Mouse (Mus musculus) embryonic facial prominence, embryonic 11.5 days (tissue): Measurements from ENCODE around the gene Mtus2. TPM values are rescaled to one million over a fixed set of nuclear protein-coding genes. Genes with fewer than 3 reads are reported as not detected.
A peak's percentile ranks its signal among the peaks of the same experiment; 100 is the strongest.

ENCODE experiments used
- ATAC-seq: fragments of 200-750 bp; cut with Nextera tagmentation; replicated peaks from 2 replicates; pipeline ENCODE4 v1.8.0; 2017; ENCODE audit warnings: low read depth; ENCODE audit not compliant: insufficient number of reproducible peaks, low FRiP score, low TSS enrichment
- DNase-seq: peaks from one replicate; pipeline ENCODE4 v3.0.0-alpha.2; 2015; ENCODE audit warnings: low spot score
- H3K27ac ChIP-seq: fragments of 300-500 bp; sonication (generic); replicated peaks from 2 replicates; pipeline ENCODE4 v1.5.1; 2014; ENCODE audit warnings: mild to moderate bottlenecking, low read depth, low read length, control low read depth
- H3K27me3 ChIP-seq: fragments of 300-500 bp; sonication (generic); 2 replicates; pipeline ENCODE4 v1.6.1; 2014; ENCODE audit warnings: mild to moderate bottlenecking, low read length, moderate library complexity, mixed read lengths; ENCODE audit not compliant: control insufficient read depth, insufficient read depth
- H3K36me3 ChIP-seq: fragments of 300-500 bp; sonication (generic); replicated peaks from 2 replicates; pipeline ENCODE4 v1.6.1; 2014; ENCODE audit warnings: low read depth, mild to moderate bottlenecking, low read length, moderate library complexity, mixed read lengths; ENCODE audit not compliant: control insufficient read depth, insufficient read depth
- H3K4me1 ChIP-seq: fragments of 300-500 bp; sonication (generic); 2 replicates; pipeline ENCODE4 v1.6.1; 2014; ENCODE audit warnings: low read length, mixed read lengths; ENCODE audit not compliant: control insufficient read depth, insufficient read depth
- H3K4me2 ChIP-seq: fragments of 300-500 bp; sonication (generic); 2 replicates; pipeline ENCODE4 v1.6.1; 2014; ENCODE audit warnings: low read depth, mild to moderate bottlenecking, control low read depth, low read length, moderate library complexity
- H3K4me3 ChIP-seq: fragments of 300-500 bp; sonication (generic); 2 replicates; pipeline ENCODE4 v1.5.1; 2014; ENCODE audit warnings: low read depth, low read length, control low read depth
- H3K9ac ChIP-seq: fragments of 300-500 bp; sonication (generic); replicated peaks from 2 replicates; pipeline ENCODE4 v1.6.1; 2014; ENCODE audit warnings: mild to moderate bottlenecking, control low read depth, low read length
- H3K9me3 ChIP-seq: fragments of 300-500 bp; sonication (generic); replicated peaks from 2 replicates; pipeline ENCODE4 v1.6.1; 2016; ENCODE audit warnings: mild to moderate bottlenecking, low read length, inconsistent platforms, mixed read lengths; ENCODE audit not compliant: control insufficient read depth
- WGBS: fragments of 180-500 bp; shearing (Covaris S2); extraction: QIAGEN DNeasy Blood & Tissue Kit; methylation state at CpG from one replicate; pipeline ENCODE4 v1.1.7; 2014; 5-methylcytosine and 5-hydroxymethylcytosine counted together
- polyA plus RNA-seq: library from polyadenylated mRNA; unstranded; fragments of >200 nt; fragmentation: Nextera tagmentation; extraction: Ambion mirVana; gene quantifications from 2 replicates; pipeline ENCODE4 v1.2.1, GENCODE M21; 2014

The Mtus2 gene
- polyA plus RNA-seq, 1 experiment from 2014 or later: 10.6 TPM

DNA sequence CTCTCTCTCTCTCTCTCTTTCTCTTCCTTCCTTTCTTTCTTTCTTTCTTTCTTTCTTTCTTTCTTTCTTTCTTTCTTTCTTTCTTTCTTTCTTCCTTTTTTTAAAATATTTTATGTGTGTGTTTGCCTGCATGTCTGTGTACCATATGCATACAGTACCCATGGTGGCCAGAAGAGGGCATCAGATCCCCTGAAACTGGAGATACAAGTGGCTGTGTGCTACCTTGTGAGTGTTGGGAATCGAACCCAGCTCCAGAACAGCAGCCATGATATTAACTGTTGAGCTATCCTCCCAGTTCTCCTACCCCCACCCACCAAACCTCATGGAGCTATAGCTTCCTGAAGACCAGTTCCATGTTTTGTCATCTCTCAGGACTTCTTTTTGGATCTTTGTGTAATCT is 3.7 kb downstream of the Mtus2 start:
- no peak for ATAC-seq
- WGBS: 74% methylated on average over 1 of the region's 1 CpGs

DNA sequence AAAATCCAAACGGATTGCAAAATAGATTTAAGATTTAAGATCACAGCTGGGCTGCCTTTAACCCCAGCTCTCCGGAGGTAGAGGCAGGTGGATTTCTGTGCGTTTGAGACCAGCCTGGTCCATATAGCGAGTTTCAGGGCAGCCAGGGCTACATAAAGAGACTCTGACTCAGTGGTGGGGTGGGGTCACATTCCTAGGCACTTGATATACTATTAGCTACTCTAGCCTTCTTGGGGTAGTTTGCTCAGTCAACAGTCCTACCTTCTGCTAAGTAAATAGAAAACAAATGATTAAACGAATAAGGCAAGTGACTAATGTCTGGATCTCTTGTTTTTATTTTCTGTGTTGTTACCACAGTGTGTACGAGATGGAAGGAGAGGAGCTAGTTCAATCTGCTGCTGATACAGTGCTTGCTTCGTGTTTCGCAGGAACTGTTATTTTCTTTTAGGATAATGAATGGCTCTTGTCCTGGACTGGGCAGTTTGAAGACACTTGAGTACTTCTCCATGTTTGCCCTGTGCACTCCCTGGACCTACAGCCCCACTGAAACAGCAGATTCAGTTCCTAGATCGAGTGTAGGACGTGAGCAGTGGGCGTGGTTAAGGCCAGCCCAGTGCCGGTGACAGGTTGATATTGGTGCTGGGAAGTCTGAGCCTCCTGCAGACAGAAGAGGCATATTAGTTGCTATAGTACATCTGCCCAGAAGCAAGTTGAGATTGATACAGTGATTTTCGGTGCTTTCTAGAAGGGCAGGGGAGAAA is 6.9 kb downstream of the Mtus2 start:
- Histone ChIP-seq H3K27ac (no peak overlapping the region), H3K27me3 (peaks cover 2% of the 10 kb centered on the region; the same call in 1 of the 2 replicates), H3K9ac (no peak overlapping the region), H3K9me3 (no peaks in the 10 kb centered on the region), H3K4me3 (no peak overlapping the region), H3K4me2 (no peak overlapping the region), H3K4me1 (no peaks in the 10 kb centered on the region), H3K36me3 (no peaks in the 10 kb centered on the region)
- ATAC-seq (no peak), DNase-seq (no peak)
- 68% methylated on average over 13 of the region's 13 CpGs for WGBS

More for the DNA sequence above, 3.7 kb downstream of the Mtus2 start:
- Histone ChIP-seq H3K36me3 (no peaks in the 10 kb centered on the region), H3K9me3 (no peaks in the 10 kb centered on the region), H3K9ac (no peak overlapping the region), H3K4me2 (no peak overlapping the region), H3K4me3 (no peak overlapping the region), H3K27me3 (peaks cover 24% of the 10 kb centered on the region), H3K4me1 (no peaks in the 10 kb centered on the region), H3K27ac (no peak overlapping the region)
- DNase-seq: no peak

DNA sequence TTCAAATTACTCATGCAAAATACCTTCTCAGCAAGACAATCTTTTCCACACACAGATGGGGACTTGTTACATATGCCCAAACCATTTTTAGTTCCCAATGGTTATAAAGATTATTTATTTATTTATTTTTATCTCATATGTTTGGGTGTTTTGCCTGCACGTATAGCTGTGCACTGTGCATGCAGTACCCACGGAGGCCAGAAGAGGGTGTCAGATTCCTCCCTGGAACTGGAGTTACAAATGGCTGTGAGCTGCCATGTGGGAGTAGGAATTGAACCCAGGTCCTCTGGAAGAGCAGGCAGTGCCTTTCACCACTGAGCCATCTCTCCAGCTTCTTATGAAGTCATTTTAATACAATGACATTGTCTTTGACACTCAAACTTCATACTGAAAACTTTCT is 7.7 kb downstream of the Mtus2 start:
- 52% methylated on average over 2 of the region's 2 CpGs for WGBS
- DNase-seq (peak; percentile 38), ATAC-seq (no peak)
- no peaks in the 10 kb centered on the region for H3K9me3 ChIP-seq
- H3K36me3 ChIP-seq: no peaks in the 10 kb centered on the region
- H3K27ac ChIP-seq: no peak overlapping the region
- no peaks in the 10 kb centered on the region for H3K4me1 ChIP-seq
- no peak overlapping the region for H3K4me2 ChIP-seq
- no peaks in the 10 kb centered on the region for H3K27me3 ChIP-seq
- no peak overlapping the region for H3K9ac ChIP-seq
- no peak overlapping the region for H3K4me3 ChIP-seq

DNA sequence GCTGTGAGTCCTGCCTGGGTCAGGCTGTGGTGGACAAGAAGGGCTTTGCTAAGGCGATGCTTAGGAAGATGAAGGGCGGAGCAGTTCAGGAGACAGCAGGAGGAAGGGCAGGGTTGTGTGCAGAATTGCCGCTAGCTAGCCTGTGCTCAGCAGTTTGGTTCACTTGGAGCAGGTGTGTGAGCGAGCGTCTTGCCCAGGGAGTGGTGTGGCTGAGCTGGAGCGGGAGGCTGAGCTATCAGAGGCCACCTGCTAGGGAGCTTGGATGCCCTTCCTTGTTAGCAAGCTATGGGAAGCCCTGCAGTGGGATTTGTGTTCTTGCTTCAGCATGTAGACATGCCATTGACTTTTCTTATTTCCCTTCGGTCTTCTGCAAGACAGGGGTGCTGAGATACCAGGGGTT is 9.5 kb downstream of the Mtus2 start:
- Histone ChIP-seq H3K4me2 (no peak overlapping the region), H3K27me3 (no peaks in the 10 kb centered on the region), H3K27ac (no peak overlapping the region), H3K36me3 (no peaks in the 10 kb centered on the region), H3K9ac (no peak overlapping the region), H3K4me1 (no peaks in the 10 kb centered on the region), H3K4me3 (no peak overlapping the region), H3K9me3 (no peaks in the 10 kb centered on the region)
- DNase-seq (no peak), ATAC-seq (no peak)
- WGBS: 81% methylated on average over 7 of the region's 7 CpGs

DNA sequence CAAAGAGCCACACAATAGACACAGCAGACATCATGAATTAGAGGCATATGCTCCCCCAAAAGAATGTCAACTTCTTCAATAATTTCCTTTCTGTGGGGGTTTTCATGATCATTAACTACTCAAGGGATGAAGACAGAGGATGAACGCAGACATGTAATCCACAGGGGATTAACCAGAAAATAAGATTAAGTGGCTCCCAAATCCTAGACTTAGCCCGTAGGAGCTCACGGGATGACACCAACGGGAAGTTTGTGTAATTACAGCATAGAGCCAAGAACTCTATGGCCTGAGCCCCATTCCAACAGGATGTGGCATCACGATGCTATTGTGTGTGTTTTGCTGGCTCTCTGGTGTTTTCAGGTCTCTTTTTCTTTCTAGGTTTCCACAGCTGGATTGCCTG is 12.4 kb downstream of the Mtus2 start:
- no peak for ATAC-seq
- Histone ChIP-seq H3K9ac (no peak overlapping the region), H3K4me3 (no peak overlapping the region), H3K4me1 (no peaks in the 10 kb centered on the region), H3K4me2 (no peak overlapping the region), H3K27ac (no peak overlapping the region), H3K9me3 (no peaks in the 10 kb centered on the region), H3K36me3 (no peaks in the 10 kb centered on the region), H3K27me3 (no peaks in the 10 kb centered on the region)
- no peak for DNase-seq
- WGBS: 77% methylated on average over 5 of the region's 5 CpGs

DNA sequence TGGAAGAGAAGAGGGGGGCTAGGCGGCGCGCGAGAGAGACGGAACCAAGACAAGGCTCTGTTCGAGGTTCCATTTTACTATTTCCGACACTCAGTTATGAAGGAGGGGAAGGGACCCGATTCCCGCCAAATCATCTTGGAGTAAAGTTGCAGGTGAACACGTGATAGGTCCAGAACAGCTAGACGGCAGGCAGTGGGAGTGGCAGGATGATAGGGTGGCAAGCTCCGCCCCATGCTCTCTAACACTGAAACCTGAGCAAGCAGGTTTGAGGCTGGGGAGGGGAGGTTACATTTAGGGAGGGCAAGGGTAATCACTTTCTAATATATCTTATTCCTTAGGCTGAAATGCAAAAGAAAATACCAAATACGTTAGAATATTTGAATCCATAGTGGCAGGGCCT is 18.9 kb downstream of the Mtus2 start:
- no peak overlapping the region for H3K27ac ChIP-seq
- H3K27me3 ChIP-seq: no peaks in the 10 kb centered on the region
- H3K4me1 ChIP-seq: no peaks in the 10 kb centered on the region
- H3K36me3 ChIP-seq: no peaks in the 10 kb centered on the region
- no peak overlapping the region for H3K4me2 ChIP-seq
- H3K4me3 ChIP-seq: no peak overlapping the region
- no peak for DNase-seq
- H3K9me3 ChIP-seq: no peaks in the 10 kb centered on the region
- WGBS: 59% methylated on average over 13 of the region's 13 CpGs
- no peak for ATAC-seq
- H3K9ac ChIP-seq: no peak overlapping the region

DNA sequence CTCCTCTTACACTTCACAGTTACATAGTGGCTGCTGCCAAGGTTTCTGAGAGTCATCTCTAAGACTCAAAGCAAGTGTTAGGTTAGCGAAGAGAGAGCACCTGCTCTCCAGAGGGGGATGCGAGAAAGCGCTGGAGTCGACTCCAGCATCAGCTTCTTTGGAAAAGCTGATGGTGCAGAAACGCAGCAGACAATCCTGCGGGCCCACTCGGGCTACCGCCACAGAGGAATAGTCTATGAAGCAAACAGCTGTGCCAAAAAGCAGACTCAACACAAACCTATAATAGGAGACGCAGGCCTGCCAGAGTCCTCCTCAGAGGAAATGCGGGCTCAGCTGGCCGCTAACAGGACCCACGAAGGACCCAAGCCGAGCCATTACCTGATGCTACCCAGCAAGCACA is 23.5 kb downstream of the Mtus2 start:
- Histone ChIP-seq H3K9me3 (no peaks in the 10 kb centered on the region), H3K27me3 (no peaks in the 10 kb centered on the region), H3K4me2 (no peak overlapping the region), H3K9ac (no peak overlapping the region), H3K27ac (no peak overlapping the region), H3K4me3 (no peak overlapping the region), H3K36me3 (no peaks in the 10 kb centered on the region), H3K4me1 (no peaks in the 10 kb centered on the region)
- no peak for DNase-seq
- WGBS: 82% methylated on average over 13 of the region's 13 CpGs
- no peak for ATAC-seq

DNA sequence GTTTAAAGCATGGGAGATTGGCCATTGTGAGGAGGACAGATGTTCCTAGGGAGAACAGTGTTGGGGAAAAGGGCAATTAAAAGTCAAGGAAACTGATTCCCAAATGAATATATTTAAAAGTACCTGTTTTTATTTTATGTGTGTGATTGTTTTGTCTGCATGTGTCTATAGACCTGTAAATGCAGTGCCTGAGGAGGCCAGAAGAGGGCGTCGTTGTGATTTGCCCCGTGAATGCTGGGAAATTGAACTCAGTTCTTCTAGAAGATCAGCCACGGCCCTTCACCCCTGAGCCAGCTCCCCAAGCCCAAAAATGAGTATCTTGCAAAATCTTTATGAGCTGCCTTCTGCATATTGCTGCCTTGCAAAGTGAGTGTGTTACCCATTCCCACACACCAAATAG is 33.2 kb downstream of the Mtus2 start:
- H3K4me3 ChIP-seq: no peak overlapping the region
- ATAC-seq (no peak), DNase-seq (no peak)
- no peak overlapping the region for H3K9ac ChIP-seq
- peaks cover 3% of the 10 kb centered on the region for H3K9me3 ChIP-seq
- WGBS: 77% methylated on average over 4 of the region's 4 CpGs
- no peaks in the 10 kb centered on the region for H3K36me3 ChIP-seq
- H3K27ac ChIP-seq: no peak overlapping the region
- no peak overlapping the region for H3K4me2 ChIP-seq
- no peaks in the 10 kb centered on the region for H3K27me3 ChIP-seq
- no peaks in the 10 kb centered on the region for H3K4me1 ChIP-seq
